Mouse (Mus musculus): ENCODE measurements at regions not wholly inside any gene's neighbourhood (a gene's known extent, or its start where the extent isn't known, plus 50 kb on each side); places are given as distances from the start of the nearest gene placed in this dataset.

DNA sequence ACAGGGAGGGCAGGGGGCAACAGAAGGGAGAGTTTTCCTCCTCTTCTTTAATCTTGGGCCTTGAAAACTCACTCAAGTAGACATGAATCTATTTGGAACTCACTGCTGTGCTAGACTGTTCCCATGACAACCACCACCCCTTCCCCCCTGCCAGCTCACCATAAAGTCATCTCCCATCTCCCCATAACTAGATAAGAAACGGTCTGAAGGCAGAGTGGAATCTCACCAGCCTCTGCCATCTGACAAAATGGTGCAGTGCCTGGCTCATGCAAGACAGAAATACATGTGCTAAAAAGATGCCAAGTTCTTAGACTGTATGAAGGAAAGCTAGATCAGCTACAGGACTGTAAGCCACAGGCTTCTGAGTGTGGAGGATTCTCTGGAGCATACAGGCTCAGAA is 88.0 kb upstream of the Cbln4 start:
- TF ChIP-seq POLR2A (IDR thresholded peaks at IDR 0.05; ENCODE audit: control insufficient read depth, low read depth, low read length) (no peak), CTCF (IDR thresholded peaks at IDR 0.05; ENCODE audit: control insufficient read depth, insufficient read depth, insufficient replicate concordance, low read depth, low read length) (no peak)
- Histone ChIP-seq H3K36me3 (ENCODE audit: control insufficient read depth, insufficient read depth, low read length) (no peaks in the 10 kb centered on the region), H3K4me1 (ENCODE audit: control insufficient read depth, insufficient read depth, low read length) (no peaks in the 10 kb centered on the region), H3K27me3 (ENCODE audit: control insufficient read depth, insufficient read depth, low read length) (no peaks in the 10 kb centered on the region), H3K27ac (ENCODE audit: control insufficient read depth, insufficient read depth, low read depth, low read length) (no peak overlapping the region), H3K4me3 (ENCODE audit: control insufficient read depth, low read depth, low read length) (no peak overlapping the region)

DNA sequence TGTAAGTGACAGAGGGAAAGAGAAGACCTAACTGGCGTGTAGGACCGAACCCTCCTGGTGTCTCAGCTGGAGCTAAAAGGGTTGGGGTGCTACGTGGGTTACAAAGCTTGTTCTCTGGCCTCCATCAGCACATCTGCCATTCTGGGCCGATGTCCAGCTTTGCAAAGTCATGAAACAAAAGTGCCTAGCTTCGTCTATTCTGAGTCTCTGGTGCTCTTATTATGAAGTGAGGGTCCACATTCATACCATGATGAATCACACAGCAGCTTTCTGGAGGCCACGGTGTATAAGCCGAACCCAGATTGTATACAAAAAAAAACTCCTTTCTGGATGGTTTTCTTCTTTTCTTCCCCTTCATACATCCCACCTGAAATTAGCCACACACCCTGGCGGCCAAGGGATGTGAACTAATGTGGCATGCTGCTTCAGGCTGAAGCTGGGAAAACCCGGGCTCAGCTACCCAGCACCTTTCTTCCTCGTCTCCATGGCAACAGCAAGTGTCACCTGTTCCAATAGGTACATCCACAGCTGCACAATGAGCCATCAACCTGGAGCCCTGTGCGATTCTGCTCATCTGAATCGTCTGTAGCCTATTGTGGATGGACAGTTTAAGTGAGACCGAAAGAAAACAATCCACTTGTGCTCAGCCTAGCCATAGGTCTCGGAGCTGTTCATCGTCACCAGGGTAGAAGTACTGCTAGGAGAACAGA is 89.5 kb upstream of the Cbln4 start:
- Histone ChIP-seq H3K27ac (ENCODE audit: control insufficient read depth, insufficient read depth, low read depth, low read length) (no peak overlapping the region), H3K36me3 (ENCODE audit: control insufficient read depth, insufficient read depth, low read length) (no peaks in the 10 kb centered on the region), H3K4me3 (ENCODE audit: control insufficient read depth, low read depth, low read length) (no peak overlapping the region), H3K4me1 (ENCODE audit: control insufficient read depth, insufficient read depth, low read length) (no peaks in the 10 kb centered on the region), H3K27me3 (ENCODE audit: control insufficient read depth, insufficient read depth, low read length) (no peaks in the 10 kb centered on the region)
- TF ChIP-seq POLR2A (IDR thresholded peaks at IDR 0.05; ENCODE audit: control insufficient read depth, low read depth, low read length), result no peak
- TF ChIP-seq CTCF (IDR thresholded peaks at IDR 0.05; ENCODE audit: control insufficient read depth, insufficient read depth, insufficient replicate concordance, low read depth, low read length), result no peak

DNA sequence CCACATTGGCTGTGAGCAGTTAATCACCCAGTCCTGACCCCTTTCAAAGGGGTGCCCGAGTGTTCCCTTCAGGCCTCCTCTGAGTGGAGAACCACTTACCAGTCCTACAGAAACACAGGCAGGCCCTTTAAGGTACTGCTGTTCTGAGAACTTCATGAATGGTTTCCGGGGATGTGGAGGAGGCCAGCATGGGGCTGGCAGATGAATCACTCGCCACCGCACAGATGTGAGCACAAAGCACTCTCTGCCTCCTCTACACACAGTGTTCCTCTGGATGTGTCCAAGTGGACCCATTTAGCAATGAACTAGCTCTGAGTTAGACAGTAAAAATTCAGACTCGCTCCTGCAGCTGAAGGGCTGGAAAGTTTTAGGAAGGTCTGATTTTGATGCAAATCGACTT is 96.8 kb upstream of the Cbln4 start:
- H3K36me3 ChIP-seq (ENCODE audit: control insufficient read depth, insufficient read depth, low read length), result no peaks in the 10 kb centered on the region
- no peaks in the 10 kb centered on the region; the same call in none of the 2 replicates for H3K4me1 ChIP-seq (ENCODE audit: control insufficient read depth, insufficient read depth, low read length)
- no peaks in the 10 kb centered on the region for H3K27me3 ChIP-seq (ENCODE audit: control insufficient read depth, insufficient read depth, low read length)
- TF ChIP-seq POLR2A (IDR thresholded peaks at IDR 0.05; ENCODE audit: control insufficient read depth, low read depth, low read length) (no peak), CTCF (IDR thresholded peaks at IDR 0.05; ENCODE audit: control insufficient read depth, insufficient read depth, insufficient replicate concordance, low read depth, low read length) (no peak)
- no peak overlapping the region for H3K4me3 ChIP-seq (ENCODE audit: control insufficient read depth, low read depth, low read length)
- H3K27ac ChIP-seq (ENCODE audit: control insufficient read depth, insufficient read depth, low read depth, low read length), result no peak overlapping the region

DNA sequence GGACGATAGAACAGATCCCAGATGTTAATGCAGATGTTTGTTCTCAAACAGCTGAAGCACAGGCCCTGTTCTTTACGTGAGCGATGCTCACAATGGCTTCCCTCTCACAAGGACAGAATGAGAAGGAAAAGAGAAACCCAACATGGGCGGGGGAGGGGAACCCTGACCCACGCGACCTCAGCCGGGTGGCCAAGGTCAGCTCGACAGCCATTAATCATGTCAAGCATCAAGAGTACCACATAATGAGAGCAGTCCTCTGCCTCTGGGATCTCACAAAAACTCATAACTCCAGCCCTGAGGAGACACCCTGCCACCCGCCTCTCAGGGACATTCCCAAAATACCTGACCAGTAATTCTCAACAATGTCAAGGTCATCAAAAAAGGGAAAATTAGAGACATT is 100.0 kb upstream of the Cbln4 start:
- TF ChIP-seq CTCF (IDR thresholded peaks at IDR 0.05; ENCODE audit: control insufficient read depth, insufficient read depth, insufficient replicate concordance, low read depth, low read length) (no peak), POLR2A (IDR thresholded peaks at IDR 0.05; ENCODE audit: control insufficient read depth, low read depth, low read length) (no peak)
- Histone ChIP-seq H3K27ac (ENCODE audit: control insufficient read depth, insufficient read depth, low read depth, low read length) (no peak overlapping the region), H3K4me3 (ENCODE audit: control insufficient read depth, low read depth, low read length) (no peak overlapping the region), H3K4me1 (ENCODE audit: control insufficient read depth, insufficient read depth, low read length) (no peaks in the 10 kb centered on the region; the same call in none of the 2 replicates), H3K36me3 (ENCODE audit: control insufficient read depth, insufficient read depth, low read length) (no peaks in the 10 kb centered on the region), H3K27me3 (ENCODE audit: control insufficient read depth, insufficient read depth, low read length) (no peaks in the 10 kb centered on the region)

DNA sequence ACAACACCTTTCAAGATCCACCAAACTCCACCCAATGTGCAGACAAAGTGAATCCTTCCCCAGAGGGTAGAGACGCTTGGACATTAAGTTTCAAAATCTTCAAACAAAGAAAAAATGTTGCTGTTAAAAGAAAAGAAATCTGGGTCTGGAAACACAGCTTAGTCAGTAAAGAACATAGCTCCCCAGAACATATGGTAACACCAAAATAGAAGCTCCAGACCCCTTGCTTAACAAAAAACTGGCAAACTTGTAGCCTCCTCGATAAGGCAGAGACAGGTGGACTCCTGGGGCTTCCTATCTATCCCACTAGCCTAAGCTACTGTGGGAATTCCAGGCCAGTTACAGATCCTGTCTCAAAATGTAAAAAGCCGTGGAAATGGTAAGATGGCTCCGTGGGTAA is 99.6 kb upstream of the Mc3r start:
- TF ChIP-seq CTCF (IDR thresholded peaks at IDR 0.05; ENCODE audit: control insufficient read depth, insufficient read depth, insufficient replicate concordance, low read depth, low read length), result no peak
- no peak for TF ChIP-seq POLR2A (IDR thresholded peaks at IDR 0.05; ENCODE audit: control insufficient read depth, low read depth, low read length)
- no peak overlapping the region for H3K27ac ChIP-seq (ENCODE audit: control insufficient read depth, insufficient read depth, low read depth, low read length)
- H3K4me3 ChIP-seq (ENCODE audit: control insufficient read depth, low read depth, low read length), result no peak overlapping the region
- H3K27me3 ChIP-seq (ENCODE audit: control insufficient read depth, insufficient read depth, low read length), result no peaks in the 10 kb centered on the region
- no peaks in the 10 kb centered on the region for H3K36me3 ChIP-seq (ENCODE audit: control insufficient read depth, insufficient read depth, low read length)
- H3K4me1 ChIP-seq (ENCODE audit: control insufficient read depth, insufficient read depth, low read length), result no peaks in the 10 kb centered on the region

DNA sequence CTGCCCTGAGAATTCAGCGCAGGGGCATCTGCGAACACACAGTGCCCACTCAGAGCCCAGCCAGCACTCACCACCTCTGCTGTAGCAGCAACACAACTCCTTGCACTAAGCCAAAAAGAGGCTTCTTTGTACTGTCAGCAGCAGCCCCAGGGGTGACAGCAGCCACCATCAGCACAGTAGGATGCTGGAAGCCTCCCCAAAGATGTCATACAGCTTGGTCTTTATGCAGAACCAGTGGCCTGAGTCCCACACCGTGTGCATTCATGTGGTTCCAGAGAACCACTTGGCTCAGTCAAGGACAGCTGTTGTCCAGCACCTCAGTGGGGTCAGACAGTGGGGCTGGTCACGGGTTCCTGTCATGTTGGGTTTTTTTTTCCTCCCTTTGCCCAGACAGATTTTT is 98.6 kb upstream of the Mc3r start:
- no peaks in the 10 kb centered on the region for H3K27me3 ChIP-seq (ENCODE audit: control insufficient read depth, insufficient read depth, low read length)
- H3K4me1 ChIP-seq (ENCODE audit: control insufficient read depth, insufficient read depth, low read length), result no peaks in the 10 kb centered on the region
- TF ChIP-seq CTCF (IDR thresholded peaks at IDR 0.05; ENCODE audit: control insufficient read depth, insufficient read depth, insufficient replicate concordance, low read depth, low read length), result no peak
- TF ChIP-seq POLR2A (IDR thresholded peaks at IDR 0.05; ENCODE audit: control insufficient read depth, low read depth, low read length), result no peak
- H3K36me3 ChIP-seq (ENCODE audit: control insufficient read depth, insufficient read depth, low read length), result no peaks in the 10 kb centered on the region
- H3K27ac ChIP-seq (ENCODE audit: control insufficient read depth, insufficient read depth, low read depth, low read length), result no peak overlapping the region
- H3K4me3 ChIP-seq (ENCODE audit: control insufficient read depth, low read depth, low read length), result no peak overlapping the region

DNA sequence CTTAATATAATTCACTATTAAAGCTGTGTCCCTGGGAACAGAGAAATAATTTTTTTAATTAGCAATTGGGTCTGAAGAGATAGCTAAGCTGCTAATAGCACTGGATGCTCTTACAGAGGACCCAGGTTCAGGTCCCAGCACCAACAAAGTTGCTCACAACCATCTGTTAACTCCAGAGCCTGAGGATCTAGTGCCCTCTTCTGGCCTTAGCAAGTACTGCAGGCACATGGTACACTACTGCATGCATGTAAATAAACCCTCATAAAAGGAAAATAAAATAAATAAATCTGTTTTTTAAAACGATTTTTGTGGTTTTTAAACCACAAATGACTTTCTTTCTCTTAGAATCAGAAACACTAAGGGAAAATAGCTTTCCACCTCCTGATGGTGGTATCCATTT is 97.4 kb upstream of the Mc3r start:
- Histone ChIP-seq H3K27me3 (ENCODE audit: control insufficient read depth, insufficient read depth, low read length) (no peaks in the 10 kb centered on the region), H3K27ac (ENCODE audit: control insufficient read depth, insufficient read depth, low read depth, low read length) (no peak overlapping the region), H3K4me1 (ENCODE audit: control insufficient read depth, insufficient read depth, low read length) (no peaks in the 10 kb centered on the region), H3K4me3 (ENCODE audit: control insufficient read depth, low read depth, low read length) (no peak overlapping the region), H3K36me3 (ENCODE audit: control insufficient read depth, insufficient read depth, low read length) (no peaks in the 10 kb centered on the region)
- TF ChIP-seq CTCF (IDR thresholded peaks at IDR 0.05; ENCODE audit: control insufficient read depth, insufficient read depth, insufficient replicate concordance, low read depth, low read length), result peak; percentile 30; the same call in 1 of the 2 replicates
- no peak for TF ChIP-seq POLR2A (IDR thresholded peaks at IDR 0.05; ENCODE audit: control insufficient read depth, low read depth, low read length)

All from testis, adult 2 months (tissue).